Mouse (Mus musculus) G1E-ER4 (cell line): Measurements from ENCODE around the gene Trpm1. TPM values are rescaled to one million over a fixed set of nuclear protein-coding genes. Genes with fewer than 3 reads are reported as not detected.

Source experiments
- GATA1 ChIP-seq: IDR thresholded peaks from one replicate; pipeline ENCODE4 v1.8.0; 2012; ENCODE audit warnings: low read length, inconsistent platforms
- polyA plus RNA-seq: library from polyadenylated mRNA; stranded (reverse); fragments of >175 nt; gene quantifications from 2 replicates; pipeline ENCODE4 v1.2.3, GENCODE M21; 2012

Trpm1 gene
- polyA plus RNA-seq, 1 experiment = not detected

GRCm38 (mm10) chr7:64239138-64239805, 85.6 kb downstream of the Trpm1 start:
- no peak for TF ChIP-seq GATA1

- TF ChIP-seq GATA1 = no peak
Measured at GRCm38 (mm10) chr7:64239806-64240315, 86.2 kb downstream of the Trpm1 start.

- TF ChIP-seq GATA1 = no peak
Measured at GRCm38 (mm10) chr7:64242424-64242823, 88.8 kb downstream of the Trpm1 start.

- no peak for TF ChIP-seq GATA1
Measured at GRCm38 (mm10) chr7:64244371-64244770, 90.7 kb downstream of the Trpm1 start.

GRCm38 (mm10) chr7:64246713-64247112, 93.1 kb downstream of the Trpm1 start:
- TF ChIP-seq GATA1 = no peak

GRCm38 (mm10) chr7:64248352-64248751, 94.7 kb downstream of the Trpm1 start:
- no peak for TF ChIP-seq GATA1

- TF ChIP-seq GATA1 = no peak
Measured at GRCm38 (mm10) chr7:64249715-64250114, 96.1 kb downstream of the Trpm1 start.

- TF ChIP-seq GATA1 = no peak
Measured at GRCm38 (mm10) chr7:64250417-64250816, 96.8 kb downstream of the Trpm1 start.

GRCm38 (mm10) chr7:64253736-64254135, 100.1 kb downstream of the Trpm1 start:
- no peak for TF ChIP-seq GATA1

GRCm38 (mm10) chr7:64265502-64266279, 112.1 kb downstream of the Trpm1 start:
- no peak for TF ChIP-seq GATA1

- no peak for TF ChIP-seq GATA1
Measured at GRCm38 (mm10) chr7:64266587-64266986, 113.0 kb downstream of the Trpm1 start.

- TF ChIP-seq GATA1 = no peak
Measured at GRCm38 (mm10) chr7:64271926-64272325, 118.3 kb downstream of the Trpm1 start.

- TF ChIP-seq GATA1 = no peak
Measured at GRCm38 (mm10) chr7:64275518-64275917, 121.9 kb downstream of the Trpm1 start.

GRCm38 (mm10) chr7:64276921-64277320, 123.3 kb downstream of the Trpm1 start:
- TF ChIP-seq GATA1 = no peak

GRCm38 (mm10) chr7:64278526-64278925, 124.9 kb downstream of the Trpm1 start:
- no peak for TF ChIP-seq GATA1

GRCm38 (mm10) chr7:64279548-64279947, 125.9 kb downstream of the Trpm1 start:
- no peak for TF ChIP-seq GATA1

- TF ChIP-seq GATA1 = no peak
Measured at GRCm38 (mm10) chr7:64286566-64286965, 132.9 kb downstream of the Trpm1 start.
